Mouse (Mus musculus) lung, adult 2 months (tissue): ENCODE data around the gene Nmt1. TPM values are rescaled to one million over a fixed set of nuclear protein-coding genes. Genes with fewer than 3 reads are reported as not detected.

Experiments
- DNase-seq: peaks from one replicate; pipeline ENCODE4 v3.0.0; 2022
- H3K4me1 ChIP-seq: fragments of 200-500 bp; 2 replicates; pipeline ENCODE4 v1.6.1; 2011; ENCODE audit warnings: low read length; ENCODE audit not compliant: control insufficient read depth, insufficient read depth
- H3K4me3 ChIP-seq: fragments of 200-500 bp; replicated peaks from 2 replicates; pipeline ENCODE3; 2011; ENCODE audit warnings: low read depth, mild to moderate bottlenecking, control low read depth, low read length; ENCODE audit errors: extremely low read depth
- CTCF ChIP-seq: fragments of 200-500 bp; IDR thresholded peaks from 2 replicates; pipeline ENCODE4 v1.5.1; 2011; ENCODE audit warnings: mild to moderate bottlenecking, low read length, control low read depth; ENCODE audit not compliant: insufficient read depth
- POLR2A ChIP-seq: fragments of 200-500 bp; IDR thresholded peaks from 2 replicates; pipeline ENCODE4 v1.6.1; 2011; ENCODE audit warnings: low read depth, mild to moderate bottlenecking, control low read depth, low read length, borderline replicate concordance; ENCODE audit errors: extremely low read depth
- WGBS: fragments of 180-500 bp; shearing (Covaris S2); methylation state at CpG from one replicate; pipeline ENCODE4 v1.1.7; 2018; 5-methylcytosine and 5-hydroxymethylcytosine counted together
- polyA plus RNA-seq: library from polyadenylated mRNA; depleted of rRNA; stranded (reverse); fragments of >200 nt; gene quantifications from 2 replicates; pipeline ENCODE4 v1.2.3, GENCODE M21; 2012

Nmt1 gene
- polyA plus RNA-seq, 1 experiment: 32.2 TPM

DNA sequence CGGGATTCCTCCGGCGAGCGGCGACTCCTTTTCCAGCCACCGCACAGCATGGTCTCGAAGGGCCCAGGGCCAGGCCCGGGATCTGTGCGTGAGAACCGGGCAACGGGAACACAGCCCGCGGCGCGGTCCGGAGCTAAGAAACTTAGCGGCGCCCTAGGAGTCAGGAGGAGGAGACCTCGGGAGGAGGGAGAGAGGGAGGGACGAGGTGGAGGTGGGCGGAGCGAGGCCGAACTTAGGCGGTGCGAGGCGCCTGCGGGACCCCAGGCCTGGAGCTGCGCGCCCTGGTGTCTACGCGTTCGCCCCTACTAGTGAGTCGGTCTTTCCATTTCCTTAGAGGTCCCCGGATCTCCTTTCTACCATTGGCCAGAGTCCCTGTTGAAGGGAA, 73.5 kb downstream of the Nmt1 start, which contains the start of the genes Plcd3 and Acbd4:
Gene Plcd3 (minus strand): TSS at position 178 of the 385 bp plus-strand sequence.
Gene Acbd4 (plus strand): TSS at position 202 of the 385 bp plus-strand sequence.
- peak; percentile 97; the same call in 1 of the 2 replicates for TF ChIP-seq POLR2A
- TF ChIP-seq CTCF: no peak
- WGBS: 1% methylated on average over 34 of the region's 34 CpGs
- Histone ChIP-seq H3K4me3 (peak within 1 kb of the TSS; percentile 54), H3K4me1 (peaks cover 12% of the 10 kb centered on the region)
- DNase-seq: no peak

DNA sequence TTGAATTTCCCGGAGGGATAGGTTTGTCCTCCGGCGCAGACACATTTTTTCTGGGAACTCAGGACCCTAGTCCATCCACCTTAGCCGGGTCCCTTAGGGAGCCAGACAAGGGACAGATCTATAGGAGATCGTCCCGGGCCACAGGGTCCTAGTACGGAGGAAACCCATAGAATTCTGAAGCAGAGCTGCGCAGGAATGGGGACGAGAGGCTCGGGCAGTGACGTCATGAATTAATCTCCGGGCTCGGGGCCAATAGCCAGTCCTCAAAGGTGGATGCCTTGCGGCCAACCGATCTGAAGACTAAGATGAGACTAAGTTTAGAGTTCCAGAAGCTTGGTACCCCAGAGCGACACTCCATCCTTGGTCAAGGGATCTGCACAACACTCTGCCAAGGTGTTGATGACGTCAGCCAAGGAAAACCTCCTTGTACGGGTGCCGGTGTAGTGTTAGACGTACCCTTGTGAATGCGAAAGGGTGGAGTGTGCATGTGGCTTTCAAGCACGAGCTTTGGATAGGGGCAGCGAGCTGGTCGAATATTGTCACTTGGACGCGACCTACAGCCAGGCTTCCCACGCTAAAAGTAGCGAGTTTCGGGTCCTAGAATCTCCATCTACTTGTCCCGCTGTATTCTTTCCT, 74.0 kb downstream of the Nmt1 start:
- peak; percentile 86 for DNase-seq
- Histone ChIP-seq H3K4me3 (peak overlapping the region; percentile 54), H3K4me1 (peaks cover 9% of the 10 kb centered on the region)
- 2% methylated on average over 30 of the region's 30 CpGs for WGBS
- TF ChIP-seq POLR2A (no peak), CTCF (no peak)

DNA sequence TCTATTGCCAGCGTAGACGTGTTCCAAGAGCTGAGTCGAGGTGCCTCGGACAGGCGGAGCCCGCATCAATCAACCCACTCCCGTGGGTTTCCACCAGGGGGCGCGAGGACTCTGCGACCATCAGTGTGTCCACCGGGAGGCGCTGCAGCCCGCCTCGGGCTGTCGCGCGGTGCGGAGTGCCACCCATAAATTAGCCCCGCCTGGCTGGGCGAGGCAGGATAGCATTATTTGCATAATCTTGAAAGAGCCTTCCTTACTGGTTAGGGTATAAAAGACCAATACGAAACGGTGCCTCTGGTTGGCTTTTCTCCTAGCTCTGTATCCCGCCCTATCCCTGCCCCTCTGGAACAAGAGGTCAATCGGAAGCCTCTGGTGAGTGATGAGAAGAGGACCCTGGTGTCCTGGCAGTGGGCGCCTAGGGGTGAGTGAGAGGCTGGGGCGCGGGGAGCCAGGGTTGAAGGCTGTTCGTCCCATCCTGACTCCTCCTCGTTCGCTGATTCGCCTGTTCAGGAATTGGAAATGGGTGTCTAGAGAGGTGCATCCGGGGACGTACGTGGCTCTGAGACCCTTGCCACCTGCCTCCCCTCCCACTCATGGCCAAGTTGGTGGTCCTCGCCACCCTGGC, 74.8 kb downstream of the Nmt1 start:
- 1% methylated on average over 35 of the region's 35 CpGs for WGBS
- Histone ChIP-seq H3K4me1 (0 out of 2 replicates have a peak, but pooled peaks cover 2% of the 10 kb centered on the region), H3K4me3 (peak overlapping the region; percentile 77)
- TF ChIP-seq CTCF: peak; percentile 97
- peak; percentile 68; the same call in 1 of the 2 replicates for TF ChIP-seq POLR2A
- DNase-seq: peak; percentile 100

DNA sequence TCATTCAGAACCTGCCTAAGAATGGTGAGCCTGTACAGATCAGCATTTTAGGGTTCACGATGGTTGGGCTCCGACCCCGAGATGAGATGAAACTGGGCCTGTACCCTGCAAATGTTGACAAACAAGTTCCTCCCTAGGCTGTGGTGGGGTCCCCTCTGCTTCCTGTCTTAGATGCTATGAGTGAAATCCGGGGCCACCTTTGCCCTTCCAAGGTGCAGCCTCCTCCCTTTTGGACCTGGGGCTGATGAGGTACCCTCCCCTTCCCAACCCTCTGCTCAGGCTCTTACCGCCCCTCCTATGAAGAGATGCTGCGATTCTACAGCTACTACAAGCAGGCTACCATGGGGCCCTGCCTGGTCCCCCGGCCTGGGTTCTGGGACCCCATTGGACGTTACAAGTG, 75.6 kb downstream of the Nmt1 start:
- H3K4me1 ChIP-seq: 0 out of 2 replicates have a peak, but pooled peaks cover 2% of the 10 kb centered on the region
- 54% methylated on average over 8 of the region's 8 CpGs for WGBS
- no peak for TF ChIP-seq CTCF
- no peak for TF ChIP-seq POLR2A
- DNase-seq: no peak
- no peak overlapping the region for H3K4me3 ChIP-seq

DNA sequence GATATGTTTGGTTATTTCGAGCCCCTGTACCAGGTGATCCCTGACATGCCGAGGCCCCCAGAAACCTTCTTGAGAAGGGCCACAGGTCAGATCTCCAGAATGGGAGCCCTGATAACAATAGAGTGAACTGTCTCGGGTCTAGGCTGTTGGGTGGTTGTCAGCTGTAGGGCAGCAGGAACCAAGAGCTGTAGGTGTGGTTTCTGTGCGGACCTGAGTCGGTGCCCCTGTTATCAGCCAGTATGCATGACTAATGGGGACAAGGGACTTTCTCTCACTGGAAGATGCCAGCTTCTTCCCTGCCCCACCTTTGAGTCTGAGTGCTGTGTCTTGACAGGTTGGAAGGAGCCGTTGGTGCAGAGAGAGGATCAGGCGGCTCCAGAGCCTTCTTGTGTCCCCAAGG, 76.5 kb downstream of the Nmt1 start:
- WGBS: 75% methylated on average over 7 of the region's 7 CpGs
- no peak for DNase-seq
- Histone ChIP-seq H3K4me3 (no peak overlapping the region), H3K4me1 (0 out of 2 replicates have a peak, but pooled peaks cover 2% of the 10 kb centered on the region)
- no peak for TF ChIP-seq POLR2A
- TF ChIP-seq CTCF: no peak

DNA sequence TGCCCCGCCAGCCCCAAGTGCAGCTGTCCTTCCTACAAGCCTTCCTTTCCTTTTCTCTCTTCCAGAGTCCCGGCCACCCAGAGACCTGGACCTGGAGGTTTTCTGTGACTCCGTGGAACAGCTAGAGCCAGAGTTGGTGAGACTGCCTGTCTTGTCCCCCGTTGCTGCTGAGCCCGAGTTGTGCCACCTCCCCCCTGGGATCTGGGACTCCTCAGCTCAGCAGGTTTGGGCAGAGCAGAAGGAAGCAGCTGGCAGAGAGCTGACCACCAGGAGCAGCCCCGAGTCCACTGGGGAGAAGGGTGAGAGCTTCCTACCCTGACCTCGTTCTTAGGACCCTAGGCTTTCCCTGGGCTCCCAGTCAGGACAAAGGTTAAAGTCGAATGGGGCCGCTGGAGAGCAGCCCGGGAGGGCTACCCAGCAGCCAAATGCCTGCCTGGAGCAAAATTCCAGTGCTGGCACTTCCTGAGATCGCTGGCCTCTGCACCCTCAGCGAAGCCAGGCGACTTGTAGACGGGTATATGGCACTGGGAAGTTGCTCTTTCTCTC, 77.3 kb downstream of the Nmt1 start:
- no peak for DNase-seq
- TF ChIP-seq CTCF: no peak
- no peak for TF ChIP-seq POLR2A
- Histone ChIP-seq H3K4me1 (0 out of 2 replicates have a peak, but pooled peaks cover 2% of the 10 kb centered on the region), H3K4me3 (no peak overlapping the region)
- WGBS: 61% methylated on average over 13 of the region's 14 CpGs

DNA sequence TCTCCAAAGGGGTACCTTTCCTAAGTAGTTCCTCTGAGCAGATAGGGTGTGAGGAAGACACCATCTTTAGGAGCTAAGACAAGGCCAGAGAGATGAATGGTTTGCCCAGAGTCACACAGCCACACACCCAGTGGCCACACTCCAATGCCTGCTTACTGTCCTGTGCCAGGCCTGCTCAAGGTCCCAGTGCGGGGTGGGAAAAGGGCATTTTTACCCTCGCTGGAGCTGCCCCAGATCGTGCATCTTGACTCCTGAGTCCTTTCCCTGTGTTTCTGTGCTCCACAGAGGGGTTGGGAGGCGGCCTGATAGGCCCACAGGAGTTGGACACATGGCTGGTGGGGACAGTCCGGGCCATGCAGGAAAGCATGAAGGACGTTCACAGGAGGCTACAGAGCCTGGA, 77.8 kb downstream of the Nmt1 start:
- Histone ChIP-seq H3K4me3 (no peak overlapping the region), H3K4me1 (0 out of 2 replicates have a peak, but pooled peaks cover 2% of the 10 kb centered on the region)
- 80% methylated on average over 6 of the region's 6 CpGs for WGBS
- no peak for DNase-seq
- TF ChIP-seq CTCF (no peak), POLR2A (no peak)

DNA sequence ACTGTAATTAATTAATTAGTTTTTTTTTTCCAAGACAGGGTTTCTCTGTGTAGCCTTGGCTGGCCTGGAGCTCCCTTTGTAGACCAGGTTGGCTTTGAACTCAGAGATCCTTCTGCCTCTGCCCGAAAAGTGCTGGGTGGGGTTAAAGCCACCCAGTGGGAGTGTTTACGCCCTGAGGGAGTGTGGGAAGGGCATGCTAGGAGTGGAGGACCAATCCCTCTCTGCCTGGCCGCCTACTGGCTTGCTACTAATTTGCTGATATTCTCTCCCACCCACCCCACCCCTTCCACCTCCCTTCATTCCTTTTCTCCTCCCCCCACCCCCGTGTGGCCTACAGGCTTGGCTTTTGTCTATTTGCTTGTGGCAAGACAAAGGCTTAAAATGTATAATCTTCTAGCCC, 78.4 kb downstream of the Nmt1 start:
- no peaks in the 10 kb centered on the region for H3K4me1 ChIP-seq
- WGBS: 73% methylated on average over 4 of the region's 4 CpGs
- DNase-seq: no peak
- no peak overlapping the region for H3K4me3 ChIP-seq
- TF ChIP-seq POLR2A: no peak
- no peak for TF ChIP-seq CTCF

DNA sequence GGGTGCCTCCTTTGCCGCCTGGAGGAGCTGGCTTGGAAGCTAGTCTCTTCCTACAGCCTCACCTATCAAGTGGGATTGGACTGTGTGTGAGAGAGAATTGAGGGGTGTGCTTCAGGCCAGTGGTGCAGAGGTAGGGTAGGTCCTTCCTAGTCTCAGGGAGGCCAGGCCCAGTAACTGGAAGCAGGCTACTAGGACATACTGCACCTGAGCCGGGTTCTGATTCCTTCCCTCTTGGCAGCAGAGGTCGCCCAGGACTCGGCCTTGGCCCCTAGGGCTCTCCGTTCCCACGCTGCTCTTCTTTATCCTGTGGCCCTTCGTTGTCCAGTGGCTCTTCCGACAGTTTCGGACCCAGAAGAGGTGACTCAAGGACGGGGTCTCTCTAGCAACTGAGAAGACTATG, 83.3 kb downstream of the Nmt1 start:
- Histone ChIP-seq H3K4me1 (no peaks in the 10 kb centered on the region; the same call in 1 of the 2 replicates), H3K4me3 (no peak overlapping the region)
- 47% methylated on average over 10 of the region's 10 CpGs for WGBS
- DNase-seq: no peak
- TF ChIP-seq CTCF (no peak), POLR2A (no peak)
